Mouse (Mus musculus): ENCODE measurements around the gene Ndufb4.

The Ndufb4 gene

GRCm38 (mm10) chr16:37636107-37636506 lies 18.1 kb downstream of the Ndufb4 start:
- peak; percentile 8 for DNase-seq (ENCODE audit: low read depth, low spot score)

- DNase-seq (ENCODE audit: low read depth, low spot score): no peak
Measured at GRCm38 (mm10) chr16:37635095-37635494, 19.2 kb downstream of the Ndufb4 start.

GRCm38 (mm10) chr16:37634578-37634977 lies 19.7 kb downstream of the Ndufb4 start:
- DNase-seq (ENCODE audit: low read depth, low spot score): no peak

GRCm38 (mm10) chr16:37629011-37629410 lies 25.2 kb downstream of the Ndufb4 start:
- no peak for DNase-seq (ENCODE audit: low read depth, low spot score)

GRCm38 (mm10) chr16:37628336-37628735 lies 25.9 kb downstream of the Ndufb4 start:
- no peak for DNase-seq (ENCODE audit: low read depth, low spot score)

- DNase-seq (ENCODE audit: low read depth, low spot score): no peak
Measured at GRCm38 (mm10) chr16:37626388-37626949, 27.8 kb downstream of the Ndufb4 start.

- no peak for DNase-seq (ENCODE audit: low read depth, low spot score)
Measured at GRCm38 (mm10) chr16:37622919-37623318, 31.3 kb downstream of the Ndufb4 start.

- no peak for DNase-seq (ENCODE audit: low read depth, low spot score)
Measured at GRCm38 (mm10) chr16:37622403-37622802, 31.9 kb downstream of the Ndufb4 start.

GRCm38 (mm10) chr16:37617695-37618094 lies 36.6 kb downstream of the Ndufb4 start:
- peak; percentile 66 for DNase-seq (ENCODE audit: low read depth, low spot score)

- no peak for DNase-seq (ENCODE audit: low read depth, low spot score)
Measured at GRCm38 (mm10) chr16:37616104-37616503, 38.1 kb downstream of the Ndufb4 start.

GRCm38 (mm10) chr16:37615429-37615828 lies 38.8 kb downstream of the Ndufb4 start:
- DNase-seq (ENCODE audit: low read depth, low spot score): no peak

- DNase-seq (ENCODE audit: low read depth, low spot score): no peak
Measured at GRCm38 (mm10) chr16:37614540-37614939, 39.7 kb downstream of the Ndufb4 start.

- DNase-seq (ENCODE audit: low read depth, low spot score): no peak
Measured at GRCm38 (mm10) chr16:37612013-37612412, 42.2 kb downstream of the Ndufb4 start.

GRCm38 (mm10) chr16:37611072-37611471 lies 43.2 kb downstream of the Ndufb4 start:
- DNase-seq (ENCODE audit: low read depth, low spot score): peak; percentile 45

GRCm38 (mm10) chr16:37610333-37610732 lies 43.9 kb downstream of the Ndufb4 start:
- DNase-seq (ENCODE audit: low read depth, low spot score): no peak

GRCm38 (mm10) chr16:37604243-37604642 lies 50.0 kb downstream of the Ndufb4 start:
- DNase-seq (ENCODE audit: low read depth, low spot score): no peak

- DNase-seq (ENCODE audit: low read depth, low spot score): no peak
Measured at GRCm38 (mm10) chr16:37603431-37603830, 50.8 kb downstream of the Ndufb4 start.

GRCm38 (mm10) chr16:37599326-37599725 lies 54.9 kb downstream of the Ndufb4 start:
- DNase-seq (ENCODE audit: low read depth, low spot score): no peak

- no peak for DNase-seq (ENCODE audit: low read depth, low spot score)
Measured at GRCm38 (mm10) chr16:37598463-37598862, 55.8 kb downstream of the Ndufb4 start.

- no peak for DNase-seq (ENCODE audit: low read depth, low spot score)
Measured at GRCm38 (mm10) chr16:37597412-37597811, 56.8 kb downstream of the Ndufb4 start.

All from mesoderm, embryonic 11.5 days (tissue).